Mouse (Mus musculus): ENCODE results near the gene Cyth1. TPM values are rescaled to one million over a fixed set of nuclear protein-coding genes. Genes with fewer than 3 reads are reported as not detected.
A peak's percentile ranks its signal among the peaks of the same experiment; 100 is the strongest.

The Cyth1 gene
- total RNA-seq, 2 experiments from 2014 or later: 48.9 to 53.8 TPM

- intact Hi-C loops (cut with DNase I): no loop called here
- no peak for DNase-seq (ENCODE audit: low spot score)
Measured at GRCm38 (mm10) chr11:118225862-118226261, 22.5 kb downstream of the Cyth1 start.

DNA sequence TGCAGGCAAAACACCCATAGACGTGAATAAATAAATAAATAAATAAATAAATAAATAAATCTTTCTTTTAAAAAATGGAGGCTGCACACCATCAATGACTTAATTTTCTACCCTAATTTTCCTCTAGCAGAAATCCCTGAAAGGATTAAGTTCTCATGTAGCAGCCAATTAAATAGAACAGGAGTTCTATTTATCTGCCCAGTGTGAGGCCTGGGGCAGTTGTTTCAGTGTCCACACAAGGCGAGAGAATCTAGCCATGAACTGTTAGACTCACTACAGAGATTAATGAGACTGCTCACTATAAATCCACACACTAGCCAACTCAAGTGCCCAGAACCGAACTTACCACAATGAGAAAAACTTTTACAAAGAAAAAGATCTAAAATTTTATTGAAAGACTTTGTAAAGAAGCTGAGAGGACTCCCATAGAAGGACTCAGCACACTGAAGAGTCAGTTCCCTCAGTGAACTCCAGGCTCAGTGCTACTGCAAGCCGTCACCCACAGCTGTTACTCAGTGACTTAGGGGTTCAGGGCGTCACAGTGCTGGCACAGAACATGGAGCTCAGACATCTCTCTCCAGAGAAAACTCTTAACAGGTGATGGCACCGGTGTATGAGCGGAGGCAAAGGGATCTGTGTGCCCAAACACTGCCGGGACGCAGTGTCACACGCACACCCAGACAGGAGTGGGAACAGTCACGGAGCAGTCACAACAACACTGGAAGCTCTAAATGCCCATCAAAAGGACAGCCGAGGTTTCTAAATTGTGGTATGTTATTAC is 23.1 kb downstream of the Cyth1 start:
- intact Hi-C loops (cut with DNase I): no loop called here
- no peak for DNase-seq (ENCODE audit: low spot score)

DNA sequence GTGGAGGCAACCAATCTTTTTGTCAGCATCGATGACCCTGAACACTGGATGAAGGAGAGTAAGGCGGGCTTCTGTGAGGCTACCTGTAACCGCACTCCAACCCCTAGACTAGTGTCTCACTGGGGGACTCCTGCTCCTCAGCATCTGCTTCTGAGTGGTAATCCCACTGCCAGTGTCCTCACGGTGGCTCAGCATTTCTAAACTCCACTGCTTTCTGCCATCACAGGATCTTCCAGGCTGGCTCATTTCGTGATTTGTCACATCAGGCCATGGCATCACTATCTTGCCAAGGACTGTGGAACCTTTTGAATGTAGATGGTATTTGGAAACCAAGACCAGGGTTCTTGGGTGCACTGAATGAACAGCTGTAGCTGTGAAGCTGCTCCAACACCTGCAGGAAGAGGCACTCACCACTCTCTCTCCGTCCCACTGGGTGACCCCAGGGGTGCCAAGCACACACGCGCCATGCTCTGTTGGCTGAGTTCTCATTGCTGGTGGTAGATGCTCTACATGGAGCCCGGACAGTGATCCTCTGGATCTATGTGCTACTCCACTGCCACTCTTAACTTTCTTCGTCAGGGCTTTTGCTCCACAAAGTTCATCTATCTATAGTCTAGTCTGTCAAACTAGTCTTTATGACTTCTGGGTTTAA is 24.9 kb downstream of the Cyth1 start:
- no peak for DNase-seq (ENCODE audit: low spot score)
- intact Hi-C loops (cut with DNase I): loop anchor here (5.0 kb wide), 1 partner anchor 356 kb away; no protein-coding TSS in a partner anchor

DNA sequence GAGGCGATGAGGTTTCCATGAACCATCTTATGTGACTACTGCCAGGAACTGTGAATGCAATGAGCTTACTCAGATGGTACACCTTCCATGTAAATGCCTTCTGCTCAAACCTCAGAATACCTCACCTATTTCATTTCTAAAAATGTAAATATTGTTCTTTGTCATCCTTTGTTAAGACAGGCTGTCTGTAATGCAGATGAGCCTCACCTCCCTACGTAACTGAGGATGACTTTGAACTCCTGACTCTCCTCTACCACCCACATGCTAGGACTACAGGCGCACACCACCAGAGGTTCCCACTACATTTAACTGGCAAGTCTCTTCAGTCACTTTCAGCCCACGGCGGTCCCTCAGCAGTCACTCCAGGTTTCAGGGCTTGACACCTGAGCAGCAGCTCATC is 25.5 kb downstream of the Cyth1 start:
- DNase-seq (ENCODE audit: low spot score): no peak
- intact Hi-C loops (cut with DNase I): loop anchor here (5.0 kb wide), 1 partner anchor 356 kb away; no protein-coding TSS in a partner anchor

DNA sequence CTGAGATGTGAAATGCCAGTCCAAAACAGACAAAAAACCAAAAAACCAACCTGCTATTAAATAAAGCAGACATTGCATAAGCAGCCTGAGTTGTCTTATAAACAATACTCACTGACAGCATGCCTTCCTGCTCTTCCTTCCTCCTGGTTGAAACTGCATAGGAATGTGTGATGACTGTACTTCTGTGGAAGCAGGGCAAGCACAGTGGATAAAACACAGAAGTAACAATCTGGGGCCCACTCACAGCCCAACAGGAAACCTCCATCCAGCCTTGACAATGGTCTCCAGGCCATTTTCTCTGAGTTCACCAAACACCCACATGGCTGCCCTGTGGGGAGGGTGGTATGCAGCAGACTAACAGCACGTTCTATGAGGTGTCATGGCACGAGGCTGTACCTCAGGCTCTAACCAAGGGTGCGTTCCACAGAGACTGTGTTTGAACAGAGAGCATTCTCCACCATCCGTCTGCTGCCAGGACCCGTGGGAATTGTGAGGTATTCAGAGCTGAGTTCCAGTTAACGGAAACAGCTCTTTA is 26.0 kb downstream of the Cyth1 start:
- no peak for DNase-seq (ENCODE audit: low spot score)
- intact Hi-C loops (cut with DNase I): loop anchor here (5.0 kb wide), 1 partner anchor 355 kb away; no protein-coding TSS in a partner anchor

- DNase-seq (ENCODE audit: low spot score): no peak
- intact Hi-C loops (cut with DNase I): loop anchor here (1.0 to 5.0 kb wide), 3 partner anchors 34 to 353 kb away; no protein-coding TSS in a partner anchor
Measured at GRCm38 (mm10) chr11:118220561-118221262, 27.7 kb downstream of the Cyth1 start.

- no peak for DNase-seq (ENCODE audit: low spot score)
- intact Hi-C loops (cut with DNase I): no loop called here
Measured at GRCm38 (mm10) chr11:118219066-118219465, 29.3 kb downstream of the Cyth1 start.

DNA sequence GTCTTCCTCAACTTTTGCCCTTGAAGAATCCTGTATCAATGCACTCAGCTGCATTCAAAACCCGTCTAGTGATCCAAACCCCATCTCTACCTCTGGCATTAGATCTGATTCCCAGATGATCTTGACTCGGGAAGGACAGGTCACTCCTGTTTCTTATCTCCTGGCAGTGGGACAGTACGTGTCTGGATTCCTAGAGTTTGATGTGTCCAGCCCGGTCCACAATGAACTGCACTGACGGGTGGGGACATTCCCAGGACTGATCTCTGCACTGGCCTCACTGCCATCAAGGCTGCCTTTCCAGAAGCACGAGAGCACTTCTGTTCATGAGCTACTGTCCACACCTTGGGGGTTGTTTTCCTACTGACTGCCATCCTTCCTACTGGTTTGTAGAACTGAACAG is 31.9 kb downstream of the Cyth1 start:
- intact Hi-C loops (cut with DNase I): no loop called here
- DNase-seq (ENCODE audit: low spot score): no peak

DNA sequence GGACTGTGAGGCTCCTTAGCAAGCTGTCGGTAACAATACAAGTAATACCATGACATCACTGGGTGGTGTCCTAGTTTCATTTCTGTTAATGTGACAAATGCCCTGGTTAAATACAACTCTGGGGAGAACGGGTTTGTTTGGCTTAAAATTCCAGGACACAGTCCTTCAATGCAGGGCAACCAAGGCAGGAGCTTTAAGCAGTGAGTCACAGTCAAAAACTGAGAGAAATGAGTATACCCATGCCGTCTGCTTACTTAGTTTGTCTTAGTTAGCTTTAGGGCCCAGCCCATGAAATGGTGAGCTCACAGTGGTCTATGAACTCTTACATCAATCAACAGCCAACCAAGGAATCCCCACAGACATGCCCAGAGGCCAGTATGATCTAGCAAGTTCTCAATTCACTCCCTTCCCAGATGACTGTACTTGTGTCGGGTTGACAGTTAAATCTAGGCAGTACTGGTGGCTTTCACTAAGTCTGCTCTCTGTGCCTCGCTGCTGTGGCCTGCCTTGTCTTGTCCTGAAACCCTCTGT is 32.4 kb downstream of the Cyth1 start:
- intact Hi-C loops (cut with DNase I): no loop called here
- no peak for DNase-seq (ENCODE audit: low spot score)

GRCm38 (mm10) chr11:118212636-118213112 is 35.7 kb downstream of the Cyth1 start:
- DNase-seq (ENCODE audit: low spot score): no peak
- intact Hi-C loops (cut with DNase I): loop anchor here (2.0 kb wide), 1 partner anchor 16 kb away; no protein-coding TSS in a partner anchor

GRCm38 (mm10) chr11:118211749-118212635 is 36.4 kb downstream of the Cyth1 start:
- intact Hi-C loops (cut with DNase I): loop anchor here (2.0 kb wide), 1 partner anchor 15 kb away; no protein-coding TSS in a partner anchor
- DNase-seq (ENCODE audit: low spot score): peak; percentile 26

GRCm38 (mm10) chr11:118210962-118211361 is 37.4 kb downstream of the Cyth1 start:
- DNase-seq (ENCODE audit: low spot score): no peak
- intact Hi-C loops (cut with DNase I): no loop called here

DNA sequence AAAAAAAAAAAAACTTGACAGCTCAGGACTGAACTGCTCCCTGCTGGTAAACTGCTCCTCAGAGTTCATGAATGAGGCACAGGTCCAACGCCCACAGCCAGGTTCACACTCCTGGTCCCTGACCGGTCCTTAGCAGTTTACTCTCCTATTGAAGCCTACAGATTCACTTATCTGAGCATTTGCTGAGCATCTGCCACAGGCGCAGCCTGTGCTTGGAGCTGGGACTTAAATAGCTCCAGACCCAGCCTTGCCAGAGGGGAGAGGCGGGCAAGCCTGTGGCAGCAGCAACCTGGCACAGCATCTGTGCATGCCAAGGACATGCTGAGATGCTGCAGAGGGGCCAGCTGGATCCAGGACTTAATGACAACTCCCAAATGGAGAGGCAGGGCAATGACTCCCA is 38.3 kb downstream of the Cyth1 start:
- no peak for DNase-seq (ENCODE audit: low spot score)
- intact Hi-C loops (cut with DNase I): no loop called here

DNA sequence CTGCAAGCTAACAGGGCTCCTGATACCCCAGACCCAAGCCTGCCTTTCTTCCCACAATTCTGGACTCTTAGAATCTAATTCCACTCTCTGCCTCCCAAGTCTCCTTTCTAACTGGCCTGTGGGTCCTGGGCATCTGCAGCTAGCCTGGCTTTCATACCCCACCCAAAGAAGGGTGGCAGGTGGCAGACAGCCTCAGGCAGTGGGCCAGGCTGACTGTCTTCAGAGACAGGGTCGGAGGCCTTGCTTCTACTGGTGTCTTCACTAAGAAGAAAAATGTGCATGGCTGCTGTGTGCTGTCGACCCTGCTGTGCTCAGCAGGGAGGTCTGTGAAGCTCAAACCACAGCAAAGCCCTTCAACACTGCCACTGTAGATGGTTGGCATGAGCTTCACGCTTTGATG is 39.0 kb downstream of the Cyth1 start:
- intact Hi-C loops (cut with DNase I): no loop called here
- no peak for DNase-seq (ENCODE audit: low spot score)

DNA sequence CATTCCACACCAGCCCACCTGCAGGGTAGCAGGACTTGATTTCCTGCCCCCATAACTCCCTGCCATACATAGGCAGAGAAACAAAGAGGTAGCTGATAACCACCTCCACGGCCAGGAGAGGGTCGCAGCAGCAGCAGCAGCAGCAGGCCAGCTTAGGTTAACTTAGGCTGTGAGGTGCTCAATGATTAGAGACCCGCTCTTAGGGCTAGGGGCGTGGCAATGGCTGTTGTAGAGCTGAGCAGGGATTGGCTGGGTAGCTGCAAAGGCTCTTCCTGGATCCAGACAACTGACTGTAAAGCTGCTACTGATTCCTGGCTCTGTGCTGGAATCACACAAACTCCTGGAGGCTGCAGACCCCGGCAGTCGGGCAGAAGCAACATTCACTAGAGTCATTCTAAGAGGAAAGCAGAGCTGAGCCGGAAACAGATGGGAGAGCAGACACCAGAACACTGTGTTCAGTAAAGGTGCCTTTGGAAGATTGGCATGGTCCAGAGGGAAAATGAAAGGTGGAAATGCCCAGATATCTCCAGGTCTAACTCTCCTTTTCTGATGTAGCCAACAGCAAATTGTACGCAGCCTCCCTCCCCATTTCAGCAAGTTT is 39.6 kb downstream of the Cyth1 start:
- DNase-seq (ENCODE audit: low spot score): no peak
- intact Hi-C loops (cut with DNase I): no loop called here

DNA sequence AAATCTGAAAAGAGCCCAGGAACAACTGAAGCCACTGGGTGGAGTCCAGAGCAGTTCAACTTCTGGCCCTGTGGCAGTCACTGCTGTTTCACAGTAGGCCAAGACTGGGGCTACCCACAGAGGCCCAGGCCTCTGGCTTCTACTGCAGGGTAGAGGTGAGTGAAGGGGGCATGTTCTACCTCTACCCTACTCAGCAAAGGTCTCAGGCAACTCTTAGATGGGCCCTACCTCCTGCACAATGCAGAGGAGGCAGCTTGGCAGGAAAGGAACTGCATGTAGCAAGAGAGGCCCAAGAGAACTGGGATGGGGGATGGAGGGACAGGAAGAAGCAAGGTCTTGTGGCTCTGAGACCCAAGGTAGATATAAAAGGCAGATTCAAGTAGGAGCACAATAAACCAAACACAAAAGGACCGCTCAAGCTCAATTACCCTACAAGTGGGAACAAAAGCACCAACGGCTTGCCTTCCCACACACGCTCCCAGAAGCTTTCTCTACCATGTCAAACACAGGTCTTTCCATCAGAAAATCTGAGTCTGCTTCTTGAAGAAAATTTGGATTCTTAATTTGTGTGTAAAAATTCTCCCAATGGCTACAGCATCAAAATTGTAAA is 40.9 kb downstream of the Cyth1 start:
- intact Hi-C loops (cut with DNase I): no loop called here

DNA sequence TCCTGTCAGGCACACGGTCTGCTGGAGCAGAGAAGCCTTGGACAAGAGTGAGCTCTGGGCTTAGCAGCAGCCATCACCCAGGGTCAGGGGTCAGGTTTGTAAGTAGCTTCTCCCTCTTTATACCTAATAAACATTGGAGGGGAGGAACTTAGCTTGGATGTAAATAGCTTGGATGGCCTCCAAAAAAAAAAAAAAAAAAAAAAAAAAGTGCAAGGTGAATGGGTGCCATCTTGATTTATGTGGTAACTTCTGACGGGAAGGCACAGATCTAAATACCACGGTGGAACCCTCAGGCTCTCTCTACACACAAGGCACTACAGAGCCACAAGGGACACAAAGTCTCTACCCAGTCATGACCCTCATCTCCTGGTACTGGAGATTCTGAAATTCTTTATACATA is 42.1 kb downstream of the Cyth1 start:
- no peak for DNase-seq (ENCODE audit: low spot score)
- intact Hi-C loops (cut with DNase I): no loop called here

More for the DNA sequence above, 40.9 kb downstream of the Cyth1 start:
- no peak for DNase-seq (ENCODE audit: low spot score)

- DNase-seq (ENCODE audit: low spot score): no peak
- intact Hi-C loops (cut with DNase I): no loop called here
Measured at GRCm38 (mm10) chr11:118203469-118203868, 44.9 kb downstream of the Cyth1 start.

All from heart, postnatal 25 days (tissue).